Mouse (Mus musculus): Measurements from ENCODE around the gene Hoxd3.
A peak's percentile ranks its signal among the peaks of the same experiment; 100 is the strongest.

Hoxd3 gene

DNA sequence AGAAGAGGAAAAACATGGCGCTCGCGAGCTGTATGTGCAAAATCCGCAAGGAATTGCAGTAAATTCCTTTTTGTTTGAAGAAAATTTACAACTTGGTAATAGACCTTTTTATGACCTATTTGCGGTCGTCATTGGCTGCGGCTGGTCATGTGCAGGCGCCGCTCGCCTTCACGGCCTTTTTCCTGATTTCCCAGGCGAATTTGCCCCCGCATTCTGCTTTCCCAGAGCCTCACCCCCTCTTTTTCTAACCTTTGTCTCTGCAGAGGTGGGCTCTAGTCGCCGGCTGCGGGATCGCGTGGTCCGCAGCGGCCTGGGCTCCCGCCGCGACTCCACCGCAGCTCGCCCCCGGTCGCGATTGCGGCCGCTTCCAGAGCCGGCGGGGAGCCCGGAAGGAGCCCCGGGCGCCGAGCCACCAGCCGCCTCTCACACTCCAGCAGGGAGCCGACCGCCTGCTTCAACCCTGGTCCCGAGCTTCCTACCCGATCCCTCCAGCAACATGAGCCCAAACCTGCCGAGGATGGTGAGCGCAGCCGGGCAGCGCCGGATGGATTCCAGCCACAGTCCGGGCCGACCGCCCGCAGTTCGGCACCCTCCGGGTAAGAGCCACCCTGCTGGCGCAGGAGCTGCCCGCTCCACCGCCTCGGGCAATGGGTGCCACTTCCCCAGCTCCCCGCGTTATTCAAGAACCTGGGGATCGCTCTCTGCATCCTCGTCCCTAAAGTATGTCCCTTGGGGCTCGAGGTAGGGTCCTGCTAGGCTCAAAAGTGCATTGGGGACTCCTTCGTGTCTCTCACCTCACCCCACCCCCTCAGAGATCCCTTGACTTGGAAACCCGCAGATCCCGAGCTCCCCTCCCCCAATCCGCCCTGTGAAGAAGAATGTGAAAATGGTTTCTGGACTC, at the start of gene Hoxd3, which contains the start of gene Hoxd4:
TSS of gene Hoxd3 (plus strand) at position 207 of the 901 bp plus-strand sequence.
TSS of gene Hoxd4 (plus strand) at position 209 of the 901 bp plus-strand sequence.
- no peak for DNase-seq (ENCODE audit: low spot score in 2 of 2)

DNA sequence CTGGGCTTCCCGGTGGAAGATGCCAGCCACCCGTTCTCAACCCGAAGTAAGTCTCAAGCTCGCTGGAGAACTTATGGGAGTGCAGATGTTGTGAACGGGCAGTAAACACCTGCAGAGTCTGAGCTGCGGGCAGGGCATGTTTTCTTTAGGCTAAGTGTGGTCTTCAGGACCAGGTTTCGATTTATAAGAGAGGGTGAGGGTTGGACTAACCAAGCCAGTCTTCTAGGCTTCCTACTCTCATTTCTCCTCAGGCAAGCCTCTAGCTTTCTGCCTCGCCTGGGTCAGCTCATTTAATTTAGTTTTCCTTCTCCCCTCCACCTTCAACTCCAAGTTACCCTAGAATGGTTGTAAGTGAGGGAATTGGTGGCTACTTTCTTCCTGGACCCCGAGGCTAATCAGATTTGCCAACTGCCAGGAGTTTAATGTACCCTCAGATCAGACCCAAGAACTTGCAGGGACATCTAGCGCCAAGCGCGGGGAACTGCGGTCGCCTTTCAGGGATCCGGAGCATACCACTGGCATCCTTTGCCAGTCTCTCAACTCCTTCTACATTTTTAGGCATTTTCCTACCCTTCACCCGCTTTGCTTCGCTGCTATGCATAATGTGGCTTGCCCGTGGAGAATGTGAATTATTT, 48.3 kb upstream of the Hoxd3 start:
- peak in 1 of 2 experiments; percentile 35 for DNase-seq (ENCODE audit: low spot score in 2 of 2)

DNA sequence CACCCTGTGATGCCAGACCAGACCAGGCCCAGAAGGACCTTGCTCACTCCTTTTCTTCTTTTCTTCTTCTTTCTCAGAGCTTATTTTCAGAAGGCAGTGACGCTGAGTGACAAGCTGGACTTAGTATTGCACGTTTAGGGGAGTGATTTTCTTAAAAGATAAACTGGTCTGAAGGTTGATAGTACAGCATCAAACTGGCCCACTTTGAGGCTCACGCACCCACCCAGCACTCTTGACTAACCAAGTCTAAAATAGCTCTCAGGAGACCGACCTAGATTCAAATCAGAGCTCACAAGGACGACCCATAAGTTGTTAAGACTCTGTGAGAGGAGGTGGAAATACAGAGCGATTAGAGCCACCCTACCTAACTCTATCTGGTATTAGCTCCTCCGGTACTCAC, 45.3 kb upstream of the Hoxd3 start:
- DNase-seq (ENCODE audit: low spot score in 2 of 2), result no peak

DNA sequence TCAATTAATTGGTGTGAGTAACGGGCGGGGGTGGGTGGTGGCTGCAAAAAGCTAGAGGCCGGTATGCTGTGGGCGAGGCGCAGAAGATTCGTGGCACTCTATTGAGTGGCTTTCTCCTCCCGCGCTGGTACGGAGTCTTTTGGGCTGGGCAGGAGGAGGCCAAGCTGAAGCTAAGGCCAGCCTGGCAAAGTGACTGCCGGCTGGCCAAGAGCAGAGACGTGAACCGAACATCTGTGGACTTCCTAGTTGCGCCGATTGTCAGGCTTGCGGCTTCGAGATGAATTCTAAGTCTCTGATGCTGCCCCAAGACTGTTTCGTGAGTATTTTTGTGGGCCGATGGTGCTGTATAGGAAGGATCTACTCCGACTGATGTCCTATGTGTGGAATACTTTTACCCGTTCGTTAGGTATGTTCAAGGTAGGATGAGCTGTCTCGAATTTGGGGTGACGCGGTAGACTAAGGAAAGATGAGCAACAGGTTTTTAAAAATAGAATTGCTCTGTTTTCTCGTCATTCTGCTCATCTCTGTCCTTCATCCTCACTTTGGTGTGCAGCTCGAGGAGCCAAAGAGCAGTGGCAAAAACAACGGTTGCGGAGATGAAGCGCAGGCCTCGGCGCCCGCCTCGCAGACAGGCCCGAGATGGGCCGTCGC, 44.4 kb upstream of the Hoxd3 start:
- DNase-seq (ENCODE audit: low spot score in 2 of 2), result no peak

DNA sequence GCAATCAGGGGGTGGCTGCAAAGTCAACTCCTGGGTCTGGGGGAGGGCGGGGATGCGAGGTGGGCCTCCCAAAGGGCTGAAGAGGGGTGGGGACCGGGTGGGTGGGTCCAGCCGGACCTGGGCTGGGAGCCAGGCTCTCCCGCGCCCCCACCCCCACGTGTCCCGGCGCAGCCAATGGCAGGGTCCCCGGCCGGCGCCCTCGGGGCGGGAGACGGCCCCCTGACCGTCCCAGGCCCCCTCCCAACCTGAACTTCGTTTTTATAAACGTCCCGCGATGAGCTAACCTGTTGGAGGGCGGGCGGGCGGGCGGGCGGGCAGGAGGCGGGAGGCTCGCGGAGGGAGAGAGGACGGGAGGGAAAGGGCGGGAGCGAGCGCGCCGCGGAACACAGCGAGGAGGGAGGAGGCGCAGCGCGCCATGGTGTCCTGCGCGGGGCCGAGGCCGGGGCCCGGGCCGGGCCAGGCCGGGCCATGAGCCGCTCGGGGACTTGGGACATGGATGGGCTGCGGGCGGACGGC, 43.8 kb upstream of the Hoxd3 start, which contains the start of gene Hoxd13:
TSS of gene Hoxd13 (plus strand) at position 469 of the 516 bp plus-strand sequence.
- DNase-seq (ENCODE audit: low spot score in 2 of 2), result no peak

DNA sequence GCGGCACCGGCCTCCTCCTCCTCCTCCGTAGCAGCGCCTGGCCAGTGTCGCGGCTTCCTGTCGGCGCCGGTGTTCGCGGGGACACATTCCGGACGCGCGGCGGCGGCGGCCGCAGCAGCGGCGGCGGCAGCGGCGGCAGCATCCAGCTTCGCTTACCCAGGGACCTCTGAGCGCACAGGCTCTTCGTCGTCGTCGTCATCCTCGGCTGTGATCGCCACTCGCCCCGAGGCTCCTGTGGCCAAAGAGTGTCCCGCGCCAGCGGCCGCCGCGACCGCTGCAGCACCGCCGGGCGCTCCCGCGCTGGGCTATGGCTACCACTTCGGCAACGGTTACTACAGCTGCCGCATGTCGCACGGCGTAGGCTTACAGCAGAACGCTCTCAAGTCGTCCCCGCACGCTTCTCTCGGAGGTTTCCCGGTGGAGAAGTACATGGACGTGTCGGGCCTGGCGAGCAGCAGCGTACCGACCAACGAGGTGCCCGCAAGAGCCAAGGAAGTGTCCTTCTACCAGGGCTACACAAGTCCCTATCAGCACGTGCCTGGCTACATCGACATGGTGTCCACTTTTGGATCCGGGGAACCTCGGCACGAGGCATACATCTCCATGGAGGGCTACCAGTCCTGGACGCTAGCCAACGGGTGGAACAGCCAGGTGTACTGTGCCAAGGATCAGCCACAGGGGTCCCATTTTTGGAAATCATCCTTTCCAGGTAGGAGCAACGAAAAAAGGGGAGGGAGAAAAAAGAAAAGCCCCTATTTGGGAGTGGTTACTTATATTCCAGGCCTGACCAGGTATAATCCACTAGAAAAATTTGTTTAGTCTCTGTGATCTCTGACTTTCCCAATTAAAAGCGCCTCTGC, 43.1 kb upstream of the Hoxd3 start:
- no peak for DNase-seq (ENCODE audit: low spot score in 2 of 2)

DNA sequence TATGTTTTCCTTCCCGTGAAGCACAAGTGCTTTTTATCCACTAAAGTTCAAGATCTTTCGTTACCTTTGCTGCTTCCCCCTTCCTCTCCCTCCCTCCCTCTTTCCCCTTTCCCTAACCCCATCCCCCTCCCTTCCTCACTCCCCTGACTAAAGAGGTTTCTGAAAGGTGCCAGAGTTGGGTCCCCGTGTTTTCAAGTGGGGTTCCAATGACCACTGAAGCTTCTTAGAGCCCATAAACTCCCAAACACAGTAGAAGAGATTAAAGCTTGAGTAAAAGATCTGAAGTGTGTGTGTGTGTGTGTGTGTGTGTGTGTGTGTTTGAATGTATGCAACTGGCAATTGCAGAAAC, 42.5 kb upstream of the Hoxd3 start:
- DNase-seq (ENCODE audit: low spot score in 2 of 2), result no peak

DNA sequence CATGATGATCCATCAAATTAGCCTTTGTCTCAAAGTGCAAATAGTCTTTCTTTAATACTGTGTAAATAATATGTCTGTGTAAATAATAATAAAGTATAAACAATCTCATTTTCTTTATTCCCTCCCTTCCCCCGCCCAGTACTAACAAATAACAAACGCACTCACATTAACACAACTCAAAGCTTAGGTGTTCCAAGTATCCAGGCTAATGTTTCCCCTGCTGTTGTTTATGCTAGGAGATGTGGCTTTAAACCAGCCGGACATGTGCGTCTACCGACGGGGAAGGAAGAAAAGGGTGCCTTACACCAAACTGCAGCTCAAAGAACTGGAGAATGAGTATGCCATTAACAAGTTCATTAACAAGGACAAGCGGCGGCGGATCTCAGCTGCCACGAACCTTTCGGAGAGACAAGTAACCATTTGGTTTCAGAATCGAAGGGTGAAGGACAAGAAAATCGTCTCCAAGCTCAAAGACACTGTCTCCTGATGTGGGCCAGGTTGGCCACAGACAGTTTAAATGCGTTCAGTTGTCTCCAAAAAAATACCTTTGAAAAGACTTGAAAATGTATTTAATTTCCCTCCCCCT, 42.0 kb upstream of the Hoxd3 start:
- DNase-seq (ENCODE audit: low spot score in 2 of 2), result no peak

DNA sequence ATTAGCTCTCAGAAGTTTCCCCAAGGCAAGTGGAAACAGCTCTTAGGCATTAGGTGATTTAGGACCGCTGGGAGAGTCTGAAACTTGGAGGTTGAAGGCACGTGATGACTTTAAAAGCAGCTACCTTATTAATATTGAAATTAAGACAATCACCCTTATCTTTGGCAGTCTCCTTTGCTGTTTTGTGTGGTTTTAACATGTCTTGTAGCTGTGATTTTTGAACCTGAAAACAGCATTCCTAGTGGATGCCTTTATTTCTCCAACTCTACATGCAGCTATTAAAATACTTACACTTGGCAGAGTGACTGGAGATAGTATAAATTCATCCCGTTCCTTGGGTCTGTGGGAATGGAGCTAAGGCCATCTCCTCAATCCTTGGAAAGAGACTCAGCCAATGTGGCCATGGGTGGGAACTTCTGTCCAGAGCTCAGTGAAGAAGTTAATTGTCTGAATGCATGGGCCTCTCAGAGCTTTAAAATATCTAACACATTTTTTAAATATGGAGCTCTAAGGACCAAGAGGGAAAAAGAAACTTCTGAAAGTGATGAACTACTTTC, 41.0 kb upstream of the Hoxd3 start:
- no peak for DNase-seq (ENCODE audit: low spot score in 2 of 2)

DNA sequence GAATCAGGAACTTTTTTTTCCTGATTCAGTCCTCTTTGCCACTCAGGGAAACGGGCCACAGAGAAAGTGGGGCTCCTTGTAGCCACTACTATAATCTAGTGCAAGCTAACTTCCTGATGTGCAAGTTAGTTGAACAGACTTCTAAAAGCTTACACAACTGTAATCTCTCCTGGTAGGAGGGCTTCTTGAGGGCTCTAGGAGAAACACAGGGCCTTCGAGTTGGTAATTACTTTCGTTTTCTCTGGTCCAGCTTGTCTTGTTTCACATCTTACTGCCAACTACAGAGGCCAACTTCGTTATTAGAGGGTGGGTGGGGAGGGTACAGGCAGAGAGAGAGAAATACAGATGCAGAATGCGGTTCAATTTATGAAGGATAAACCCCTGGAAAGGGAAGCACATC, 39.9 kb upstream of the Hoxd3 start:
- no peak for DNase-seq (ENCODE audit: low spot score in 2 of 2)

DNA sequence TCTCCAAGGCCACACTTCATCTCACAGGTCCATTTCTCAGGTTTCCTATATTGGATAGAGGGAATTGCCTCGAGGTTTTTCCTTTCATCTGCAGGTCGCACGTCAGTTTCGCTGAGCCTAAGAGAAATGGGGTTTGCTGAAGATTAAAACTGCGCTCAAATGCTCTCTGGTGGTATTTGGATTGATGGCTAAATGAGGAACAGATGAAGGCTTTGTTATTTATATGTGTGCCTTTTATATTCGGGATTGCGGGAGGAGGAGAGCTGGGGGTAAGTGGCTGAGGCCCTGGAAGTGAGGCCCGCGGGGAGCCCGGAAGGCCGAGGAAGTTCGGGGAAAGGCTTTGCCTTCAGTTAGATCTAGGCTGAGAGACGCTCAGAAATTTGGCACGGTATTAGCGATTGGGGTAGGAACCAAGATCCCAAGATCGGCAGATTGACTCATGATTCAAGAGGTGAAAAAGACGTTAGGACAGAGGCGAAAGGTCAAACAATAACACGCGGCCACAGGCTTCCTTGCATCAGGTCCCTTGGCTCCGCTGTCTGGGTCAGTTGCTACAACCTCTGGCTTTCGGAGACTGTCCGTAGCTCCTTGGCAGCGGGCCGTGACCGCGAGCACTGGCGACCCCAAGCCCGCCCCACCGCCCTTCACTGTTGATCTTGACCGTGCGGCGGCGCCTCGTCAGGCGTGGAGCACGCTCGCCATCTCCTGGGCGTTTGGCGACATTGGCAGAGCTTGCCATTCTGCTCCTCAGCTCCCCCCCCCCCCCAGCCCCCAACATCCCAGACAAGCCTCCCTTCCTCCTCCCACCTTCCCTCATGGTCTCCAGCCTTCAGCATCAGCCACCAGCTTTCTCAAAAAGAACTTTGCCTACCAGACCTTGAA, 39.0 kb upstream of the Hoxd3 start:
- DNase-seq (ENCODE audit: low spot score in 2 of 2), result peak in 1 of 2 experiments; percentile 59

DNA sequence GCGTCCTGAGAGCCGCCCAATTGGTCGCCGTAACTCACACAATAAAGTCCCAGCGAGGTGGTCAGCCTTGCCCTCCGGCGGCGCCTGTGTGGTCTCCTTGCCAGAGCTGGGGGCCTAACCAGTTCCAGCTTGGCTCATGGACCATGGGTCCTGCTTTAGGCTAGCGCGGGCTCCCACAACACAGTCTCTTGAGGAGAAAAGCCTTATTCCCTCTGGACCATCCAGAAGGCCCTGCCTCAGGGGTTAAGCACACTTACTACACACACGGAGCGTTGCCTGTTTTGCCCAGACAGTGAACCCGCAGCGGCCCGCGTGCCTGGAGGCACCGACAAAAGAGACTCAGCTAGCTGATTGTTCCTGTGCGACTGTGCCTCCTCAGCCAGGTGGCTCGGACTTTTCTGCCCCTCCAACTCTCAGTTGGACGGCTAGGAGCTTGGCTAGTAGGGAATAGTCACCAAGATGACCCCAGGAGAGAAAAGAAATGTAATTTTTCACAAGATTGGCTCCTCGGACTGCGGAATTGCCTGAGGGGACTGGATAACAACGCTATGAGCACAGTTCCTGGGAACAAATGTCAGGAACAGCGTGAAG, 37.8 kb upstream of the Hoxd3 start:
- no peak for DNase-seq (ENCODE audit: low spot score in 2 of 2)

DNA sequence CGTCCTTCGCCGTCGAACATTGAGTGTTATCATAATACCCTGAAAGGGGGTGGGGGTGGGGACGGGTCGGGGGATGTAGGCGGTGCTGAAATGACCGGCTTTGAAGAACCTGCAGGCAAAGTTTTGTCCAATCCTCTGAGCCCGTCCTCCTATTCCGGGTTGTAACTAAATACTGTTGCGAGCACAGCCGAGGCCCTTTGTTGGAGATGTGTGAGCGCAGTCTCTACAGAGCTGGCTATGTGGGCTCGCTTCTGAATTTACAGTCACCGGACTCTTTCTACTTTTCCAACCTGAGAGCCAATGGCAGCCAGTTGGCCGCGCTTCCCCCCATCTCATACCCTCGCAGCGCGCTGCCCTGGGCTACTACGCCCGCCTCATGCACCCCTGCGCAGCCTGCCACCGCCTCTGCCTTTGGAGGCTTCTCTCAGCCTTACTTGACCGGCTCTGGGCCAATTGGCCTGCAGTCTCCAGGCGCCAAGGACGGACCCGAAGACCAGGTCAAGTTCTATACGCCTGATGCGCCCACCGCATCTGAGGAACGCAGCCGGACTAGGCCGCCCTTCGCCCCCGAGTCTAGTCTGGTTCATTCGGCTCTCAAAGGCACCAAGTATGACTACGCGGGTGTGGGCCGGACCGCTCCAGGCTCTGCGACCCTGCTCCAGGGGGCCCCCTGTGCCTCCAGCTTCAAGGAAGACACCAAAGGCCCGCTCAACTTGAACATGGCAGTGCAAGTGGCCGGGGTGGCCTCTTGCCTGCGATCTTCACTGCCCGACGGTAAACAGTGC, 36.7 kb upstream of the Hoxd3 start, which contains the start of gene Hoxd12:
TSS of gene Hoxd12 (plus strand) at position 133 of the 785 bp plus-strand sequence.
- no peak for DNase-seq (ENCODE audit: low spot score in 2 of 2)

DNA sequence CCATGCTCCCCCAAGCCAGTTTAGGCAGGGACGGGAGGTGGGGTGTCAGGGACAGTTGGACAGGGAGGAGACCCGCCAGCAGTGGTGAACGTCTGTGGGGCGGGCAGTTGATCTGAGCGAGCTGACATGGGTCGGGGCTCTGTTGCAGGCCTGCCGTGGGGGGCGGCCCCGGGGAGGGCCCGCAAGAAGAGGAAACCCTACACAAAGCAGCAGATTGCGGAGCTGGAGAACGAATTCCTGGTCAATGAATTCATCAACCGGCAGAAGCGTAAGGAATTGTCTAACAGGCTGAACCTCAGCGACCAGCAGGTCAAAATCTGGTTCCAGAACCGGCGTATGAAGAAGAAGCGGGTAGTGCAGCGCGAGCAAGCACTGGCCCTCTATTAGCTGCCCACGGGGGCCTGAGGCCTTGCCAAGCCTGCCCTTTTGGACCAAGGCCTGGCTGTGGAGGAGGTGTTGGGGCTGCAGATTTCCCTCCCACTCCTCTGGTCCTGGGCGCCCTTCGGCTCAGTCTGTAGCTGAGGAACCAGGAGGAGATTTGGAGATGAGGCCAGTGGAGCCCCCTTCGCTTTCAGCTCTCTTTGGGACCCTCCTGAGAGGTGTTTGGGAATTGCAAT, 36.0 kb upstream of the Hoxd3 start:
- DNase-seq (ENCODE audit: low spot score in 2 of 2), result no peak

DNA sequence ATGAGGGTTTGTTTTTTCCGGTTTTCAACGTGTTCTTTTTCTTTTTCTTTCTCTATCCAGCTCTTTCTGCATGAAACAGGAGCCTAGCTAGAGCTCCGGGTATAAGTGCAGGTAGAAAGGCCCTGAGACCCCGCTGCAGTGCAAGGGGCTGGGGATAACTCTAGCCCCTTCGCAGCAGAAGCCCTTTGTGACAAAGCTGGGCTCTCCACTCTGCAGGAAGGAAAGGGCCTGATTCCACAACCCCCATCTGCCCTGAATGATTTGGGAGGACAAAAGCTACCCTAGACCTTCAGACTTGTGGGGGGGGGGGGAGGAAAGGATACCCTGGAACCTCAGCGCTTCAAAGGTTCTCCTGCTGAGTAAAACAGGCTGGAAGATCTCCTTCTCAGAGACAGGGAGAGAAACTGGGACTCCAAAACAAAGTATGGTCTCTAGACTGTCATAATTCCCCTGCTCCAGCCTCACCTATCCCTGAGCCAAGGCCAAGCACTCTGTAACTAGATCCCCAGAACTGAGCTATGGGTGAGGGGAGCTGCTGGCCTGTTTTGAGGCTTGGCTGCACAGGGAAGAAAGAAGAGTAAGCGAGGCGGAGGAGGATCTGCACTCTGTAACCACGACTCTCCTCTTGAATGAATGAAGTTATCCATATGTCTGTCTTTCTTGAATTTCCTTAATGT, 35.2 kb upstream of the Hoxd3 start:
- DNase-seq (ENCODE audit: low spot score in 2 of 2), result no peak

DNA sequence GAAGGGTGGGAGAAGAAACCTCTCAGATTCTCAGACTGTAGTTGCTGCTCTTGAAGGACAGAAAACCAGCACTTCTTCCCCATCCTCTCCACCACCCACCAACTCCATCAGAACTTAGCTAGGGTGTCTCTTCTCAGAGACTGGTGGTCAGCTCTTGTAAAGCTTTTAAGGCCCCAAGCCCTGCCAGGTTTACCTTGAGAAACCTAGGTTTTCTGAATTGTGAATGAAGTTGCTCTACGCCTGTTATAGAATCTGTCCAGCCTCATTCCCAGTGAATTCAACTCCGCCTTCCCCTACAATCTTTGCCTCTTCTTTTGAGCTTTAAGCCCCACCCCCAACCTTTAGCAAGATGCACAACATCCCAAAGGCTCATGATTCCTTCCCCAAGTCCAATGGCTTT, 34.6 kb upstream of the Hoxd3 start:
- no peak for DNase-seq (ENCODE audit: low spot score in 2 of 2)

DNA sequence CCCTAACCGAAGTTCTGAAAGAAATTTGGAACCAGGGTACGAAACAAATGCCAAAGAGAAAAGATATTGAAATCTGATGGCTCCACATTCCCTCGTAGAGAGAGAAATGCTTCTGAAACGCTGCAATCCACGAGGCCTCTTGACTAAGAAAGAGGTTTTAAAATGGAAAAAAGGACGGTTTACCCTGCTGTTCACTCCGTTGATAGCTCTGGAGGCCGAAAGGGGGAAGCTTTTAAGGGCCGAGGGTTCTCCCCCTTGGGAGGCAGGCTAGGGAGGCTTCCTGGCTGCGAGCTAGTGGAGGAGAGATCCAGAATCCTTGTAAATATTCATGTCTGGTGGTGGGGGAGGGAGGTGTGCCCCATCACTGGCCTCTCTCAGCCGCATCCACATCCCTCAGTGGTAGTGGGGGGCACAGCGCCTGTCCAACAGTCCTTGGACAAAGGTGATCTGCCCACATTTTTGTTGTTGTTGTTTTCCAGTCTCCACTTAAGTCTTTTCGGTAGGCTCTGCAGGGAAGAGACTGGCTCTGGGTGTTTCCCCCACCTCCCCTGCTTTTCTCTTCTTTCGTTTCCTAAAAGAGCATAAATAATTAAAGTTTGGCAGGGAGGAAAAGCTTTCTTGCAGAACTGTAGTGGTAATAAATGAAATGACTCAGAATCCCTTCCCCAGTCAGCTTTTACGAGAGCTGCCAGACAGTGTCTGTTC, 32.7 kb upstream of the Hoxd3 start, which contains the start of gene Hoxd11:
TSS of gene Hoxd11 (plus strand) at position 667 of the 705 bp plus-strand sequence.
- DNase-seq (ENCODE audit: low spot score in 2 of 2), result no peak

Data from spleen, postnatal 10 days (tissue).